Mouse (Mus musculus) induced T-regulatory cell, adult 2 months (primary cell): ENCODE data around the gene Acy3.
"Not testable (repeated sequence)": the region's sequence is repeated elsewhere in the genome, so short reads cannot be mapped to it uniquely, and the experiment has no call there.

Experiments used
- DNase-seq: peaks from one replicate; pipeline ENCODE4 v3.0.0-alpha.2; 2012; ENCODE audit warnings: low read depth

The Acy3 gene

GRCm38 (mm10) chr19:4003641-4004040 is 17.3 kb downstream of the Acy3 start:
- no peak for DNase-seq

GRCm38 (mm10) chr19:4004331-4004730 is 18.0 kb downstream of the Acy3 start:
- DNase-seq = no peak

- no peak for DNase-seq
Observed at GRCm38 (mm10) chr19:4005091-4005490, 18.7 kb downstream of the Acy3 start.

GRCm38 (mm10) chr19:4005971-4006370 is 19.6 kb downstream of the Acy3 start:
- no peak for DNase-seq

GRCm38 (mm10) chr19:4011086-4011485 is 24.7 kb downstream of the Acy3 start:
- DNase-seq = no peak

GRCm38 (mm10) chr19:4012432-4013022 is 26.2 kb downstream of the Acy3 start, which contains the start of gene Ndufv1:
Ndufv1 (minus strand) TSS chr19:4012806.
- peak; percentile 98 for DNase-seq

- DNase-seq = no peak
Observed at GRCm38 (mm10) chr19:4013066-4013465, 26.7 kb downstream of the Acy3 start.

GRCm38 (mm10) chr19:4014802-4015201 is 28.4 kb downstream of the Acy3 start:
- no peak for DNase-seq

GRCm38 (mm10) chr19:4015635-4016034 is 29.3 kb downstream of the Acy3 start:
- DNase-seq = no peak

- DNase-seq = no peak
Observed at GRCm38 (mm10) chr19:4017921-4018587, 31.7 kb downstream of the Acy3 start.

- peak; percentile 86 for DNase-seq
Observed at GRCm38 (mm10) chr19:4018743-4019583, 32.6 kb downstream of the Acy3 start.

- no peak for DNase-seq
Observed at GRCm38 (mm10) chr19:4023185-4023584, 36.8 kb downstream of the Acy3 start.

- no peak for DNase-seq
Observed at GRCm38 (mm10) chr19:4027576-4027975, 41.2 kb downstream of the Acy3 start.

GRCm38 (mm10) chr19:4032668-4033067 is 46.3 kb downstream of the Acy3 start:
- no peak for DNase-seq

- DNase-seq = no peak
Observed at GRCm38 (mm10) chr19:4033298-4033697, 46.9 kb downstream of the Acy3 start.

GRCm38 (mm10) chr19:4033742-4034141 is 47.4 kb downstream of the Acy3 start:
- no peak for DNase-seq

GRCm38 (mm10) chr19:4036327-4037045 is 50.1 kb downstream of the Acy3 start:
- peak; percentile 41 for DNase-seq

- not testable (repeated sequence) for DNase-seq
Observed at GRCm38 (mm10) chr19:4037154-4037787, 50.9 kb downstream of the Acy3 start.

- DNase-seq = peak; percentile 94
Observed at GRCm38 (mm10) chr19:4037788-4038232, 51.4 kb downstream of the Acy3 start, which contains the start of gene Gstp1. Gstp1 (minus strand) TSS chr19:4037985.
